Mouse (Mus musculus): Measurements from ENCODE around the gene Map2k5.

The Map2k5 gene

GRCm38 (mm10) chr9:63194791-63195190 lies 182.9 kb downstream of the Map2k5 start:
- no peak for DNase-seq (ENCODE audit: inconsistent age in 2 of 2, low spot score in 1 of 2)

GRCm38 (mm10) chr9:63192809-63193208 lies 184.9 kb downstream of the Map2k5 start:
- DNase-seq (ENCODE audit: inconsistent age in 2 of 2, low spot score in 1 of 2), result no peak

- peak; percentile 24 to 71 for DNase-seq (ENCODE audit: inconsistent age in 2 of 2, low spot score in 1 of 2)
Observed at GRCm38 (mm10) chr9:63187310-63187709, 190.4 kb downstream of the Map2k5 start.

GRCm38 (mm10) chr9:63185249-63185648 lies 192.5 kb downstream of the Map2k5 start:
- DNase-seq (ENCODE audit: inconsistent age in 2 of 2, low spot score in 1 of 2), result no peak

- DNase-seq (ENCODE audit: inconsistent age in 2 of 2, low spot score in 1 of 2), result no peak
Observed at GRCm38 (mm10) chr9:63183864-63184263, 193.8 kb downstream of the Map2k5 start.

GRCm38 (mm10) chr9:63182306-63182960 lies 195.3 kb downstream of the Map2k5 start:
- no peak for DNase-seq (ENCODE audit: inconsistent age in 2 of 2, low spot score in 1 of 2)

GRCm38 (mm10) chr9:63181337-63182178 lies 196.1 kb downstream of the Map2k5 start:
- DNase-seq (ENCODE audit: inconsistent age in 2 of 2, low spot score in 1 of 2), result no peak

- DNase-seq (ENCODE audit: inconsistent age in 2 of 2, low spot score in 1 of 2), result no peak
Observed at GRCm38 (mm10) chr9:63178296-63178695, 199.4 kb downstream of the Map2k5 start.

- DNase-seq (ENCODE audit: inconsistent age in 2 of 2, low spot score in 1 of 2), result no peak
Observed at GRCm38 (mm10) chr9:63174001-63174721, 203.5 kb downstream of the Map2k5 start.

- no peak for DNase-seq (ENCODE audit: inconsistent age in 2 of 2, low spot score in 1 of 2)
Observed at GRCm38 (mm10) chr9:63171951-63172350, 205.8 kb downstream of the Map2k5 start.

GRCm38 (mm10) chr9:63169127-63169526 lies 208.6 kb downstream of the Map2k5 start:
- no peak for DNase-seq (ENCODE audit: inconsistent age in 2 of 2, low spot score in 1 of 2)

GRCm38 (mm10) chr9:63165070-63165469 lies 212.6 kb downstream of the Map2k5 start:
- no peak for DNase-seq (ENCODE audit: inconsistent age in 2 of 2, low spot score in 1 of 2)

GRCm38 (mm10) chr9:63163756-63164155 lies 213.9 kb downstream of the Map2k5 start:
- DNase-seq (ENCODE audit: inconsistent age in 2 of 2, low spot score in 1 of 2), result no peak

GRCm38 (mm10) chr9:63151949-63152348 lies 225.8 kb downstream of the Map2k5 start:
- no peak for DNase-seq (ENCODE audit: inconsistent age in 2 of 2, low spot score in 1 of 2)

- DNase-seq (ENCODE audit: inconsistent age in 2 of 2, low spot score in 1 of 2), result peak; percentile 65 to 89
Observed at GRCm38 (mm10) chr9:63151072-63151870, 226.4 kb downstream of the Map2k5 start.

- DNase-seq (ENCODE audit: inconsistent age in 2 of 2, low spot score in 1 of 2), result no peak
Observed at GRCm38 (mm10) chr9:63150086-63150800, 227.5 kb downstream of the Map2k5 start.

GRCm38 (mm10) chr9:63149372-63149766 lies 228.3 kb downstream of the Map2k5 start:
- DNase-seq (ENCODE audit: inconsistent age in 2 of 2, low spot score in 1 of 2), result no peak

- DNase-seq (ENCODE audit: inconsistent age in 2 of 2, low spot score in 1 of 2), result peak in 1 of 2 experiments; percentile 35
Observed at GRCm38 (mm10) chr9:63148410-63149371, 229.0 kb downstream of the Map2k5 start, which contains the start of gene Skor1. Gene Skor1, minus strand, starts transcription at chr9:63148961.

Measured in adrenal gland, adult (tissue).